Mouse (Mus musculus): ENCODE data around the gene Tbc1d2b.

DNA sequence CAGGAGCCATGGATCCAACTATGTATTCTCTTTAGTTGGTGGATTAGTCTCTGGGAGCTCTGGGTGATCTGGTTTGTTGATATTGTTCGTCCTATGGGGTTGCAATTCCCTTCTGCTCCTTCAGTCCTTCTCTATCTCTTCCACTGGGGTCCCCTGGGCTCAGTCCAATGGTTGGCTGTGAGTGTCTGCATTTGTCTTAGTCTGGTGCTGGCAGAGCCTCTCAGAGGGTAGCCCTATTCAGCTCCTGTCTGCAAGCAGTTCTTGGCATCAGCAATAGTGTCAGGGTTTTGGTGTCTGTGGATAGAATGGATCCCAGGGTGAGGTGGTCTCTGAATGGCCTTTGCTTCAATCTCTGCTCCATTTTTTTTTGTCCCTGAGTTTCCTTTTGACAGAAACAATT, 6.2 kb upstream of the Tbc1d2b start:
- TF ChIP-seq CTCF (IDR thresholded peaks at IDR 0.05; ENCODE audit: borderline replicate concordance, insufficient read depth, low read depth, low read length) (no peak), POLR2A (IDR thresholded peaks at IDR 0.05; ENCODE audit: borderline replicate concordance, insufficient read depth, low read length) (no peak)
